Mouse (Mus musculus) heart, embryonic 15.5 days (tissue): Measurements from ENCODE around the gene Atp5d. TPM values are rescaled to one million over a fixed set of nuclear protein-coding genes. Genes with fewer than 3 reads are reported as not detected.
A peak's percentile ranks its signal among the peaks of the same experiment; 100 is the strongest.

Experiments used
- ATAC-seq: fragments of 200-750 bp; cut with Nextera tagmentation; replicated peaks from 2 replicates; pipeline ENCODE4 v1.8.0; 2017; ENCODE audit warnings: low read depth, moderate TSS enrichment; ENCODE audit not compliant: insufficient number of reproducible peaks, insufficient read depth, low FRiP score
- H3K27ac ChIP-seq: fragments of 300-500 bp; sonication (generic); 2 replicates; pipeline ENCODE4 v1.5.1; 2015; ENCODE audit warnings: mild to moderate bottlenecking, inconsistent platforms
- H3K27me3 ChIP-seq: fragments of 300-500 bp; sonication (generic); 2 replicates; pipeline ENCODE4 v1.6.1; 2015; ENCODE audit warnings: inconsistent platforms
- H3K36me3 ChIP-seq: fragments of 300-500 bp; sonication (generic); 2 replicates; pipeline ENCODE4 v1.6.1; 2015; ENCODE audit warnings: mild to moderate bottlenecking, inconsistent platforms
- H3K4me1 ChIP-seq: fragments of 300-500 bp; sonication (generic); replicated peaks from 2 replicates; pipeline ENCODE4 v1.6.1; 2015; ENCODE audit warnings: inconsistent platforms
- H3K4me2 ChIP-seq: fragments of 300-500 bp; sonication (generic); 2 replicates; pipeline ENCODE4 v1.6.1; 2015; ENCODE audit warnings: inconsistent platforms, mild to moderate bottlenecking, moderate library complexity
- H3K4me3 ChIP-seq: fragments of 300-500 bp; sonication (generic); 2 replicates; pipeline ENCODE4 v1.5.1; 2015; ENCODE audit warnings: mild to moderate bottlenecking, inconsistent platforms
- H3K9ac ChIP-seq: fragments of 300-500 bp; sonication (generic); 2 replicates; pipeline ENCODE4 v1.6.1; 2015; ENCODE audit warnings: mild to moderate bottlenecking, inconsistent platforms
- H3K9me3 ChIP-seq: fragments of 300-500 bp; sonication (generic); replicated peaks from 2 replicates; pipeline ENCODE4 v1.6.1; 2016; ENCODE audit warnings: inconsistent platforms
- WGBS: fragments of 180-500 bp; shearing (Covaris S2); methylation state at CpG from one replicate; pipeline ENCODE4 v1.1.7; 2015; ENCODE audit warnings: mixed read lengths; 5-methylcytosine and 5-hydroxymethylcytosine counted together
- polyA plus RNA-seq: library from polyadenylated mRNA; unstranded; fragments of >200 nt; fragmentation: Nextera tagmentation; extraction: Ambion mirVana; gene quantifications from 2 replicates; pipeline ENCODE4 v1.2.1, GENCODE M21; 2015

The Atp5d gene
- polyA plus RNA-seq, 1 experiment from 2014 or later = 962 TPM

DNA sequence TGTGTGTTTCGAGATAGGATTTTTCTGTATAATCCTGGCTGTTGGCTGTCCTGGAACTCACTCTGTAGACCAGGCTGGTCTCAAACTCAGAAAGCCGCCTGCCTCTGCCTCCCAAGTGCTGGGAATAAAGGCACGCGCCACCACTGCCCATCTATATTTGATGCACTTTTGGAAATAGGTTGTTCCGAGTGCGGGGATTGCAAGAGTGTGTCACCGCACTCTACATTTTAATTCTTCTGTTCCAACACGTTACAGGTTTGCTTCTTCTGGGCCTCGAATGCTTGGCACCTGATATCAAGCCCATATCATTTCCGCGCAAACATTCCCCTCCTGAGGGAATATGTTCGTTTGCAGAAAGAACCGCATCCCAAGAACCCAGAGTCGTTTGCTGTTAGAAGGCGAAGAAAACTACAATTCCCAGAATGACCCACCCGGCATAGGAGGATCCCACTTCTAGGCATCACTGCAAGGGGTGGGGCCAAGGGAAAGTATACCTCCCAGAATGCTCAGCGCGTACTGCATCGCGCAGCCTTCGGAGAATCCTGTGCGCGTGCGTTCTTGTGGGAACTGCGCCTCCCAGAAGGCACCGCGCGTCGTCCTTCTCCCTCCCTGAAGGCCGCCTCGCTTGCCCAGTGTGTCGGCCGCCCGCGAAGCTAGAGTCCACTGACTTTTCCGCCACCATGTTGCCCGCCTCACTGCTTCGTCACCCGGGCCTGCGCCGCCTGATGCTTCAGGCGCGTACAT is 3.5 kb downstream of the Atp5d start:
- Histone ChIP-seq H3K4me1 (peaks cover 85% of the 10 kb centered on the region), H3K9ac (peak overlapping the region; percentile 90), H3K27ac (peak overlapping the region; percentile 87), H3K4me3 (peak overlapping the region; percentile 78), H3K9me3 (no peaks in the 10 kb centered on the region), H3K36me3 (peaks cover 32% of the 10 kb centered on the region), H3K27me3 (peaks cover 14% of the 10 kb centered on the region), H3K4me2 (peak overlapping the region; percentile 82)
- 1% methylated on average over 43 of the region's 43 CpGs for WGBS
- peak; percentile 85 for ATAC-seq

DNA sequence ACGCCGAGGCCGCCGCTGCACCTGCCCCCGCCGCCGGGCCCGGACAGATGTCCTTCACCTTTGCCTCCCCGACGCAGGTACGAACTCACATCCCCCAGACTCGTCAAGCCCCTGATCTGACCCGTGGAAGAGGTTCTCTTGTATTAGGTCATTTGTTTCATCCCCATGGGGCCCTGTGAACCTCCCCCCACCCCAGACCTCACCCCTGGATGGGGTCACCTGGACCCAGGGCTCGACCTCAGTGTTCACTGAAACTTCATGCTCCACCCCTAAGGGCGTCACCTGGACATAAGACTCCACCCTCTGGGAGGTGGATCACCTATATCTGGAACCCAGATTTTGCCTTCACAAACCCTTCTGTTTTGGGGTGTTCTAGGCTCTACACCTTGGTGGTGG is 4.1 kb downstream of the Atp5d start:
- H3K36me3 ChIP-seq = peaks cover 32% of the 10 kb centered on the region
- H3K4me1 ChIP-seq = peaks cover 85% of the 10 kb centered on the region
- H3K27ac ChIP-seq = peak overlapping the region; percentile 87
- 0 out of 2 replicates have a peak, but pooled peaks cover 9% of the 10 kb centered on the region for H3K27me3 ChIP-seq
- peak overlapping the region; percentile 82 for H3K4me2 ChIP-seq
- no peak for ATAC-seq
- H3K9me3 ChIP-seq = no peaks in the 10 kb centered on the region
- H3K9ac ChIP-seq = peak overlapping the region; percentile 90
- under 1% methylated on average over 15 of the region's 15 CpGs for WGBS
- peak overlapping the region; percentile 78 for H3K4me3 ChIP-seq

DNA sequence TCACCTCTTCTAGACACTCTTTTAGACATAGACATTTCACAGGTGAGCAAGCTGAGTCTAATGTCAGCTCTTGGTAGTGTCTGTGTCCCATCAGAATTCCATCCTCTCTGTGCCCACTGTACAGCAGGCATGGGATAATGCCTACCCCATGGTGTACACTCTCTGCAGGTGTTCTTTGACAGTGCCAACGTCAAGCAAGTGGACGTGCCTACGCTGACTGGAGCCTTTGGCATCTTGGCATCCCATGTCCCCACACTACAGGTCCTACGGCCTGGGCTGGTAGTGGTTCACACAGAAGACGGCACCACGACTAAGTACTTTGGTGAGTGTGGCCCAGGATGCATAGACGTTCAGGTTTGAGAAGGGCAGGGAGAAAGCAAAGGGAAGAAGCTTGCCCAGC is 5.2 kb downstream of the Atp5d start:
- Histone ChIP-seq H3K4me3 (peak overlapping the region; percentile 78; the same call in 1 of the 2 replicates), H3K4me1 (peaks cover 78% of the 10 kb centered on the region), H3K9me3 (no peaks in the 10 kb centered on the region), H3K27ac (no peak overlapping the region), H3K36me3 (peaks cover 32% of the 10 kb centered on the region), H3K27me3 (0 out of 2 replicates have a peak, but pooled peaks cover 2% of the 10 kb centered on the region), H3K9ac (no peak overlapping the region), H3K4me2 (peak overlapping the region; percentile 82; the same call in 1 of the 2 replicates)
- no peak for ATAC-seq
- WGBS = 92% methylated on average over 7 of the region's 7 CpGs

DNA sequence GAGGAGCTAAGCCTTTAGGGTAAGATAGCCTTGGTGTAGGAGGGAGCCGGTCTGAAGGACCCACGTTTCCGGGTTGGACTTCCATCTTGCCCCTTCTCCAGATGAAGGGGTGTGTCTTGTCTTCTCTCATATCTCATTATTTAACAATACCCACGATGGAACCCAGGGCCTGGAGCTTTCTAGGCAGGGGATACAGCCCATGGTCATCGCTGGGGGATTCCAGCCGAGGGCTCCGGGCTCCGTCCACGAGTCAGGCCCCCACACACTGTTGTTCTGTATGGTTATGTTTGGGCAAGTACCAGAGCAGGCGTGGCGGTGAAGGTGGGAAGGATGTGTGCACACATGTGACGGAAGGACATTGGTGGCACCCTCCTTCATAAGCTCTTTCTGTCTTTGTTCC is 5.7 kb downstream of the Atp5d start:
- ATAC-seq = no peak
- Histone ChIP-seq H3K9me3 (no peaks in the 10 kb centered on the region), H3K4me2 (no peak overlapping the region), H3K27me3 (no peaks in the 10 kb centered on the region), H3K9ac (no peak overlapping the region), H3K27ac (no peak overlapping the region), H3K36me3 (peaks cover 32% of the 10 kb centered on the region), H3K4me1 (peaks cover 73% of the 10 kb centered on the region), H3K4me3 (no peak overlapping the region)
- WGBS = 87% methylated on average over 12 of the region's 12 CpGs

DNA sequence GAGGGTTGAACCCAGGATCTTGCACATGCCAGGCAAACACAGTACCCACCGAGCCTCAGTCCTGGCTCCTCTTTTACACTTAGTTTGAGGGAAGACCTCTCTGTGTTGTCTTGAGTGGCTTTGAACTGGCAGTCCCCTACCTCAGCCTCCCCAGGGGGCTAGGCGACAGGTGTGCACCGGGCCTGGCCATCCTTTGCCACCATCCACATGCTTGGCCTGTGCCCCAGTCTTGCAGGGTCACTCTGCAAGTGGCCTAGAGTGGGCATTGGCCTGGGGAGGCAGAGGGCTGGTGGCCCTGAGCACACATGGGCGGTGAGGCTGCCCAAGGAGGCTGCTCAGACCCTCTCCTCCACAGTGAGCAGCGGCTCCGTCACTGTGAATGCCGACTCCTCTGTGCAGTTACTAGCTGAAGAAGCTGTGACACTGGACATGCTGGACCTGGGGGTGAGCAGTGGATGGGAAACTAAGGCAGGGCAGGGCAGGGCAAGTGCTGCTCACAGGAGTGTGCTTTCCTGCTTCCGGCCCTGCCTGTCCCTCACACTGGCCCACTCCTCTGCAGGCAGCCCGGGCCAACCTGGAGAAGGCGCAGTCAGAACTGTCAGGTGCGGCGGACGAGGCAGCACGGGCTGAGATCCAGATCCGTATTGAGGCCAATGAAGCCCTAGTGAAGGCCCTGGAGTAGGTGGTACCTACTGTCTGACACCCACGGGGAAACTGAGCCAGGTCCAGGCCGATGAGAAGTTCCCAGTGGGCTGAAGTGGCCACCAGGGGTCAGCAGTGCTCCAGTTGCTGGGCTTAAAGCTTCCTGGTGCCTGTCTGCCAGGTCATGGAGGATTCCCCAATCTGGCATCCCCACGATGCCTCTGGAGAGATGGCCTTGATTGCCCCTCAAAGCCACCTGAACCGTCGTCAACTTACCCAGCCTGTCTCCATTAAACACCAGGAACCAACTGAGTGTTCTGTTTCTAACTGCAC is 6.7 kb downstream of the Atp5d start:
- peak overlapping the region; percentile 100 for H3K27ac ChIP-seq
- peak overlapping the region; percentile 41; the same call in 1 of the 2 replicates for H3K9ac ChIP-seq
- peaks cover 66% of the 10 kb centered on the region for H3K4me1 ChIP-seq
- H3K9me3 ChIP-seq = no peaks in the 10 kb centered on the region
- no peak overlapping the region for H3K4me3 ChIP-seq
- H3K36me3 ChIP-seq = peaks cover 32% of the 10 kb centered on the region
- 72% methylated on average over 20 of the region's 20 CpGs for WGBS
- ATAC-seq = no peak
- H3K4me2 ChIP-seq = 0 out of 2 replicates have a peak overlapping the region, but pooled peaks have one; percentile 80
- no peaks in the 10 kb centered on the region for H3K27me3 ChIP-seq

DNA sequence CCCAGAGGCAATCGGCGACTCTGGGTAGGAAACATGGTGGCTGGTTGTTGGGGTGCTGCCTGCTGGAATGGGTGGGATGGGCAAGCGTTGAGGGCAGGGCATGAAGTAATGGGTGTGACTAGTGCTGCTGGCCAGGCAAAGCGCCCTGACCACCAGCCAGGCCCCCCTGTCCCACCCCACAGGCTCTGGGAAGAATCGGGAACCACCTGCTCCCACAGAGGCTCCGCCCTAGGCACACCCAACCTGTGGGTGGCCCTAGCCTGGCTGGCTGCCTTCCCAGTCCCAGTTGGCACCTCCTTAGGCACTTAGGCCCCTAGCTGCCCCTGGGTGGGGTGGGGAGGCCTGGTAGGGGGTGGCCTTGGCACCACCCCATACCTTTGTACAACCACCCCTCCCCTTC is 7.5 kb downstream of the Atp5d start:
- Histone ChIP-seq H3K4me1 (peaks cover 64% of the 10 kb centered on the region), H3K9me3 (no peaks in the 10 kb centered on the region), H3K4me2 (peak overlapping the region; percentile 80; the same call in 1 of the 2 replicates), H3K36me3 (peaks cover 32% of the 10 kb centered on the region), H3K9ac (peak overlapping the region; percentile 41; the same call in 1 of the 2 replicates), H3K27ac (peak overlapping the region; percentile 100), H3K4me3 (no peak overlapping the region), H3K27me3 (no peaks in the 10 kb centered on the region)
- no peak for ATAC-seq
- WGBS = 80% methylated on average over 6 of the region's 6 CpGs

DNA sequence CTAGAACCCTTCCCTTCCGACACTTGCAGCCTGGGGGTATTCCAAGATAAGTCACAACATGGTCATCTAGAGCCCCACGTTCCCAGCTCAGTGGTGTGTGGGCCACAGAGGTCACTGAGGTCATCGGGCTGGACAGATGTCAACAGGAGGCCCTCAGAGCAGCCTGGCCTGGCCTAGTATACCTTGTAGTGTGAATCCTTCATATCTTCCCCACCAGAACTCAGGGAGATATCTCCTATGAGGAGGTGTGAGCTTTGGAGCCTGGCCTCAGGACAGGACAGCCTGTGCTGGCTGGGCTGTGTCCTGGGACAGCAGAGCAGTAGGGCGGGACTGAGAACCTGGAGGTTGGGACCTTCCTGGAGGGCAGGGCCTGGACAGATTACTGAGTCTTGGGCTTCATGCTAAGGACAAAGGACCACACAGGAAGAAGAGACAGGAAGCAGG is 8.2 kb downstream of the Atp5d start:
- ATAC-seq = no peak
- Histone ChIP-seq H3K9me3 (no peaks in the 10 kb centered on the region), H3K4me3 (no peak overlapping the region), H3K36me3 (peaks cover 33% of the 10 kb centered on the region), H3K27ac (peak overlapping the region; percentile 100), H3K4me2 (peak overlapping the region; percentile 80; the same call in 1 of the 2 replicates), H3K4me1 (peaks cover 60% of the 10 kb centered on the region), H3K27me3 (no peaks in the 10 kb centered on the region), H3K9ac (peak overlapping the region; percentile 41; the same call in 1 of the 2 replicates)
- WGBS = 53% methylated on average over 4 of the region's 4 CpGs

DNA sequence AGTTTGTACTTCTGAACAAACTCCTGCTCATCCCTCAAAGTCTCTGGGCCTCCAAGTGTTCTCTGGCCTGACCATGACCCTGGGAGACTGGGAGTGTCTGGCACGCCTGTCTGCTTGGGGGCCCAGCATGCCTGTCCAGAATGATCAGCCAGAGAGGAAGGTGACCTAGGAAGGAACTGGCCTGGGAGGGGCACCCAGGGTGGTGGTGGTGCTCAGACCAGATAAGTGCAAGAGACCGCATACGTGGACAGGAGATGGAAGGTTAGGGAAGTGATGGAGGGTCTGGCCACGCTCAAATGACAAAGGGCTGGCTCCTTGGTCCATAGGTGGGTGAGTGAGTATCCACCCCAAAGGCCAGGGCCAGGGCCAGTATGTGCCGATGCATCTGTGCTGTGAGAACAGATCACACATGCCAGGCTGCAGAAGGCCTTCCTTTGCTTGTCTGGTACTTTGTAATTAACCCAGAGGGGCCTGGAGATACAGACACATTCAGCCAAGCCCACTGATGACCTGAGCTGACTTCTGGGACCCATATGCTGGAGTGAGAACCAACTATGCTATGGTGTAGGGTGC is 8.8 kb downstream of the Atp5d start:
- H3K27me3 ChIP-seq = no peaks in the 10 kb centered on the region
- peak overlapping the region; percentile 80 for H3K4me2 ChIP-seq
- peak overlapping the region; percentile 86 for H3K9ac ChIP-seq
- peak overlapping the region; percentile 100 for H3K27ac ChIP-seq
- H3K4me1 ChIP-seq = peaks cover 63% of the 10 kb centered on the region
- peaks cover 35% of the 10 kb centered on the region for H3K36me3 ChIP-seq
- ATAC-seq = no peak
- 46% methylated on average over 5 of the region's 5 CpGs for WGBS
- no peaks in the 10 kb centered on the region for H3K9me3 ChIP-seq
- H3K4me3 ChIP-seq = peak overlapping the region; percentile 76

DNA sequence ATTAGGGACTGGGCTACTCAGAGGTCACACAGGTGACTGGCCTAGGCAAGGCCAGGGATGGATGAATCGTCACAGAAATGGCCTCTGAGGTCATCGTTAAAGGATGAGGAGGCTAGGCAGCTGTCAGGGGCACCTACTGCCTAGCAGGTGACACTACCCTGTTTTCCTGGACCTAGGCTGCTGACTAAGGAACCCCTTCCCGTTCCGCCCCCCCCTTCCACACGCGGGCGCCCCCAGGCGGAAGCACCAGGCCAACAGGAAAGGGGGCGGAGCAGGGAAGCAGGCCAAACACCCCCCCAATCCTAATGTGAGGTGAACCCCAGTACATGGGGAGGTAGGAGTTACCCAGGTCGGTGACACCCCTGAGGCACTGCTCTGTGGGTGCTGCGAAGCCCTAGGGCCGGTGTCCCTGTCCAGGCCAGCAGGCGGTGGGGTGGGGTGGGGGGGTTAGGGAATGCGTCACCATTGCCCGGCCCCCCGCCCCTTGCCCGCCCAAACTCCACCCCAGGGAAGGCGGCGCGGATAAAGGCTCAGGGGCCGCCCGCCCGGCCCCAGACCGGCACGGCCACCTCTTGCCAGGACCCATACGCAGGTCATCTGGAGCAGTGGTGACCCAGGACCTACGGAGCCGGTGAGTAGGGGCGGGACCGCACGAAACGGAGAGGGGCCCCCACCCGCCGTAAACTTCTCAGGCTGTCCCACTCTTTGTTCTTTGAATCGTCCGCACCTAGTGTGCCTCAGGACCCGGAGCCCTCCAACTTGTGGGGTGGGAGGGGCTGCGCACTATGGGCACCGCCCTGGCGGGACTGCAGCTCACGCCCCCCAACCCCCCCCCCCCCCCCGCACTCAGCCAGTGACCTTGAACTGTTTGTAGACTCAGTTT is 9.5 kb downstream of the Atp5d start, which contains the start of gene Midn:
Gene Midn, plus strand, starts transcription at position 554 of the 883 bp plus-strand sequence.
- under 1% methylated on average over 40 of the region's 42 CpGs for WGBS
- Histone ChIP-seq H3K4me1 (peaks cover 66% of the 10 kb centered on the region), H3K36me3 (peaks cover 40% of the 10 kb centered on the region), H3K4me2 (peak within 1 kb of the TSS; percentile 80), H3K4me3 (peak within 1 kb of the TSS; percentile 76), H3K9ac (peak within 1 kb of the TSS; percentile 86), H3K9me3 (no peaks in the 10 kb centered on the region), H3K27me3 (no peaks in the 10 kb centered on the region), H3K27ac (peak within 1 kb of the TSS; percentile 100)
- peak; percentile 51 for ATAC-seq

DNA sequence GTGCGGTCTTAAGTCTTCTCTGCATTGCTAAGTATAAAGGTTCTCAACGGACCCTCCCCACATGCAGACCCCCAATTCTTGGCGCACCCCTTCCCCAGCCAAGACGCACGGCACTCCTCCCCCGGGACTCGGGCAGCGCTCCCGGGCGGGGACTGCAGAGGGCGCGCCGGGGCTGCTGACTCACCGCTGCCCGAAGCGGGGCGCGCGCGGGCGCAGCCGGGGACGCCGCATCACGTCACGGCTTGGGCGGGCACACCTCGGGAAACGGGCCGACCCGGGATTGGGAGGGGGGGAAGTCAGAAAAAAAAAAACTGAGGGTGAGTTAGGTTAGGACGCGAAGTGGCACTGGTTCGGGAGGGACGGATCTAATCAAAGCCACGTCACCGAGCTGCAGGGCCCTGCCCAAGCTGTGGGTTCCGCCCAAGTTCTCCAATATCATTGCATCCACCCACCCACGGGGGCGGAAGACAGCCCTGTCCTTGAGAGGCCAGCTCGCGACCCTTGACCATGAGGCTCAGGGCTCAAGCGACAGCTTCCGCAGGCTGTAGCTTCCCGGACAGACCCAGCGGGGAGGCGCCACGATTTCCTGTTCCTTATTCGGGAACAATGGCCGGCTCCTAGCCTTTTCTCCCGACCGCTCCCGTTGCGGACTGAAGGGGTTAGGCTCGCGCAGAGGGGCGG is 10.3 kb downstream of the Atp5d start:
- Histone ChIP-seq H3K27ac (peak overlapping the region; percentile 100), H3K9ac (peak overlapping the region; percentile 86), H3K27me3 (no peaks in the 10 kb centered on the region), H3K4me2 (peak overlapping the region; percentile 80), H3K4me1 (peaks cover 66% of the 10 kb centered on the region), H3K4me3 (peak overlapping the region; percentile 76), H3K9me3 (no peaks in the 10 kb centered on the region), H3K36me3 (peaks cover 42% of the 10 kb centered on the region)
- WGBS = under 1% methylated on average over 57 of the region's 57 CpGs
- peak; percentile 50 for ATAC-seq
